Comparison of ENCODE assay signal across 16 mouse cellular contexts in genomic region chr5:26597991-26598390, GRCm38 (mm10).
"Had no signal": no experiment of that assay in that cellular context is flagged by ENCODE, and none has a peak within 500 bp of the region (broad histone marks: within the 10 kb centered on the region; RNA-seq: fewer than 3 reads in every experiment).

No protein-coding gene starts in this region.

- H3K27ac ChIP-seq: layer of hippocampus, adult 2 months; limb, embryonic 12.5 days; limb, embryonic 15.5 days; liver, embryonic 14.5 days; macrophage; midbrain, embryonic 10.5 days; midbrain, embryonic 13.5 days; neural tube, embryonic 13.5 days had no signal

- DNase-seq: kidney, postnatal 25 days; layer of hippocampus, adult 9-11 months; liver, postnatal 0 days; lung, embryonic 14.5 days; thymus, adult 18-20 months; thymus, postnatal 36 days had no signal

- H3K4me3 ChIP-seq: layer of hippocampus, adult 2 months; limb, embryonic 12.5 days; limb, embryonic 15.5 days; megakaryocyte, embryonic 14.5 days; midbrain, embryonic 10.5 days; midbrain, embryonic 13.5 days; myocyte; neural tube, embryonic 13.5 days had no signal

- H3K4me1 ChIP-seq: limb, embryonic 12.5 days; limb, embryonic 15.5 days; megakaryocyte, embryonic 14.5 days; midbrain, embryonic 10.5 days; midbrain, embryonic 13.5 days; neural tube, embryonic 13.5 days had no signal

- H3K27me3 ChIP-seq: limb, embryonic 12.5 days; limb, embryonic 15.5 days; megakaryocyte, embryonic 14.5 days; midbrain, embryonic 13.5 days; neural tube, embryonic 13.5 days had no signal
